Mouse (Mus musculus) right cerebral cortex, postnatal 25 days (tissue): ENCODE results near the gene Acox1.

Experiments
- DNase-seq: peaks from one replicate; pipeline ENCODE4 v3.0.0; 2022

Acox1 gene

DNA sequence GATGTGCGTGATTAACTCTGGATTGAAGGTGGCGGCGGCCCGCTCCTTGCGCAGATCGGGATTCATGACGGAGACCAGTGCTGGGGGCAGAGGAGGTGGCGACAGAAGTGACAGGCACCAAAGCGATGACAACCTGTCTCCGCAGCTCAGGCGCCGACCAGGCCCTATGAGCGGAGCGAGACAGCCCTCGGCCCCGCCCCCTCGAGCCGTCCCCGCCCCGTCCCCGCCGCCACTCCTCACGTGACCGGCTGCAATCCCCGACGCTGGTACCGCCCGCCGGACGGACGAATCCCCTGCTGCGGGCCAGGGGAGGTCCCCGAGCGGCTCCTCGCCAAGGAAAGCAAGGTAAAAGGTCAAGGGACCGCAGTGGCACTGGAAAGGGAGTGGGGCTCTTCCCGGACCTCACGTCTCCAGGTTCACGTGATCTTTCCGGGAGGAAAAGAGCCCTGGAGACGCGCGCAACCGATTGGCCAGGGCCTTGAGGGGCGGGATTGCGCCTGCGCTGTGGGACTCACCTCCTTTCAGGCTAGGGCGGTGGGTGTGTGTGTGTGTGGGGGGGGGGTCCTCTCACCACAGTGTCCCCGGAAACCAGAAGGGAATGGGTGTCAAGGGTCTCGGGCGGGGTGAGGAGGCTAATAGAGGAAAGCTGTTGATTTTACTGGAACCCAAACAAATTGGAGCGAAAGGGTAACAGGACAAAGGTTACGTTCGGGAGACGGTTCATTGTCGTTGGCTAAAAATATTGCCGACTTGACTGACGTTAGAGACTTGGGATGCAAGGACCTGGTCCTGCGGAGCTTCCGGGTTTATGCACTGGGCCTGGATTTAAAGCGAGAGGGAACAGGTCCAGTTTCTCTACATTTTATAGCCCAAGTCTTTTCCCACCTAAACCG is at the start of gene Acox1, which contains the start of gene Ten1:
Gene Acox1, minus strand, starts transcription at position 407 of the 893 bp plus-strand sequence.
Gene Ten1, plus strand, starts transcription at position 217 of the 893 bp plus-strand sequence.
- peak; percentile 97 for DNase-seq

GRCm38 (mm10) chr11:116247502-116248222 is 48.8 kb upstream of the Acox1 start:
- no peak for DNase-seq

- no peak for DNase-seq
Observed at GRCm38 (mm10) chr11:116245616-116246015, 46.8 kb upstream of the Acox1 start.

GRCm38 (mm10) chr11:116244580-116244979 is 45.7 kb upstream of the Acox1 start:
- DNase-seq, result no peak

- DNase-seq, result no peak
Observed at GRCm38 (mm10) chr11:116241744-116242235, 42.9 kb upstream of the Acox1 start.

DNA sequence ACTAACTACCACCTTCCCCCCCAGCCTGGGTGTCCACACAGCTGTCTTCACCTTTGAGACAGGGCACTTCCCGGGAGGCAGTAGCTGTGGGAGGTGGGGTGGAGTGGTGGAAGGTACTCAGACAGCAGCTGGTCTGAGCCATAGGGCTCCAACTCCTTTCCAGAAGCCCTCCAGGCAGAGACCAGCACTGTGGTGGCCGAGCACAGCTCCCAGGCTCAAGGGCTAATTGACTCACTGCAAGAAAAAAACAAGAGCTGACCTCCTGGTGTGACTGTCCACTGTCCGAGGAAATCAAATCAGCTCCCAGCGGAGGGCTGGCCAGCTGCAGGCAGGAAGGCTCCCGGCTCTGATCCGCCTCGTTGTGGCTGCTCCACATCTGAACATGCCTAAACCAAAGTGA is 41.0 kb upstream of the Acox1 start:
- DNase-seq, result no peak

DNA sequence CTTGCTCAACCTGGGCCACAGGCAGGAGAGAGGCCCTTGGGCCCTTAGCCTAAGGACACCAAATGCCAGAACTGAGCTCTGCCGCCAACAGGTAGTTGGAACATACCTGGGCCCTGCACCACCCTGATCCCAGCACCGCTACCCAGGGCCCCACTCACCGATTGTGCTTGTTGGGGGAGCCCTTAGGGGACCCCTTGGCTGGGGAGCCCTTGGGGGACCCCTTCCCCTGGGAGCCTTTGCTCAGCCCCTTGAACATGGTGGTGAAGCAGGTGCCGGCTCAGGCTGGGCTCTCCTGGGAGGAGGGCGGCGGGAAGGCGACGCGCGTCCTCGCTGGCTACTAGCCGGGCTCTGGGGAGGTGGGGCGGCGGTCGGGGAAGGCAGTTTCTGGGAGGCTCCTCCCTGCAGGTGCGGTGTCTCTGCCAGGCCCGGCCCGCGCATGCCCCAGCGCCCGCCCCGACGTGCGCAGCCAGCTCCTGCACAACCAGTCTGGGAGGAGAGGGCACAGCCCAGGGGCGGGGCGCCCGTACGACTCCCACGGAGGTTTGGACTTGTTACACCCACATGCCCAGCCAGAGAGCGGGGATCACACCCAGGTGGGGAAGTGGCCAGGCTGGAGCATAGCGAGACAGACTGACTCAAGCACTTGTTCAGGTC is 39.0 kb upstream of the Acox1 start, which contains the start of gene Evpl:
Gene Evpl, minus strand, starts transcription at position 336 of the 654 bp plus-strand sequence.
- no peak for DNase-seq

DNA sequence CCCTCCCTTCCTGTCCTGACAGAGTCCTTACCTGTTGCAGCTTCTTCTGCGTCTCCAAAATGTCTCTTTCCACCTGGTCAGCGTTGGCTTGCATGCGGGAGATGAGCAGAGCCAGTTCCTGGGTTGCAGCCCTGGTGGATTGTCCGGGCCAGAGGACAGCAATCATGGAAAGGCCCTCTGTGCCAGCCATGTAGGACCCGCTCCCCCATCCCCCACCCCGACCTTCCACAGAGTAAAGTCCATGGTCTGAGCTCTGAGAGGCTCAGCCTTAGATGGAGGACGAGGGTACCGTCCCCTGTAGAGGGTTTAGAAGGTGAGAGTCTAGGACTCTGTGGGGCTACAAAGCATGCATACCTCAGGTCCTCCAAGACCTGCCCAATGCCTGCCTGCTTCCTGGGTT is 36.1 kb upstream of the Acox1 start:
- DNase-seq, result no peak

GRCm38 (mm10) chr11:116232427-116232826 is 33.6 kb upstream of the Acox1 start:
- no peak for DNase-seq

- DNase-seq, result no peak
Observed at GRCm38 (mm10) chr11:116228699-116229098, 29.9 kb upstream of the Acox1 start.

DNA sequence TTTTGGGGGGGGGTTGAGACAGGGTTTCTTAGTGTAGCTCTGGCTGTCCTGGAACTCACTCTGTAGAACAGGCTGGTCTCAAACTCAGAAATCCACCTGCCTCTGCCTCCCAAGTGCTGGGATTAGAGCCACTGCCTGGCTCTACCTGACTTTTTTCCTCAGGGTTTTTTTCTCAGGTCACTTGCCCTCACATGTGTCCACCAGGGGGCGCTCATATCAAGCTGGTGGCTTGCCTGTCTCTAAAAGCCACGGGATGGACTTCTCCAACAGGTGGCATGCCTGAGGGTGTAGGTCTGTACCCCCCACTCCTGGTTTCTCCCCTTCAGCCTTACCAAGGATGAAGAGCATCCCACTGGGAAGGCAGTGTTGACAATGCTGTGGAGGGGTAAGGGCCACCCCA is 27.6 kb upstream of the Acox1 start:
- peak; percentile 38 for DNase-seq

GRCm38 (mm10) chr11:116222740-116223059 is 23.9 kb upstream of the Acox1 start:
- no peak for DNase-seq

DNA sequence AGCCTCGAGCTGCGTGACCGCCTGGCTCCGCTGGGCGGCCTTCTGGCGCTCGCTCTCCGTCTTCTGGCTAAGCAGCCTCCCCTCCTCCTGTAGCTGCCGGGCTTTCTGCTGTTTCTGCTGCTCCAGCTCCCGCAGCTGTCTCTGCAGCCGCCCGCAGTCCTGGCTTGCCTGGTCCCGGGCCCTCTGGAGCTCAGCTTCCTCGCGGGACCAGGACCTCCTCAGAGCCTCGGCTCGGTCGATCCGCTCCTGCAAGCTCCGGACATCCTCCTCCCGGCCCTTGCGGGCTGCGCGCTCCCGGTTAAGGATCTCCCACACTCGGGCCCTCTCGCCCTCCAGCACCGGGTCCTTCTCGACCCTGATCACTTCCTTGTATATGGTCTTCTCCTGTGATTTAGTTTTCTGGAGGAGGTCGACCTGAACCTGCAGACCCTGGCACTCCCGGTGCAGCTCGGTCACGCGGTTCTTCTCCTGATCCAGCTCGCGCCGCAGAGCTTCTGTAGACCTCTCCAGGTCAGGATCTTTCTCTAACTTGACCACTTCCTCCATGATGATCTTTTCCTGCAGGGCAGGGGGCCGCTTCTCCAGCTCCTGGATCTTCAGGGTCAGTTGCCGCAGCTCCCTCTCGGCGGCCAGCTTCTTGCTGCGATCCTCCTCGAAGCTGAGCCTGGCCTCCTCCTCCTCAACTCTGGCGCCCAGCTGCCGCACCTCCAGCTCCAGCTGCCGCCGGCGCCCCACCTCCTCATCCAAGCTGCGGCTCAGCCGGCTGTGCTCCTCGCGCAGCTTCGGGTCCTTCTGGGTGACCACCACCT is 23.3 kb upstream of the Acox1 start:
- DNase-seq, result peak; percentile 26

DNA sequence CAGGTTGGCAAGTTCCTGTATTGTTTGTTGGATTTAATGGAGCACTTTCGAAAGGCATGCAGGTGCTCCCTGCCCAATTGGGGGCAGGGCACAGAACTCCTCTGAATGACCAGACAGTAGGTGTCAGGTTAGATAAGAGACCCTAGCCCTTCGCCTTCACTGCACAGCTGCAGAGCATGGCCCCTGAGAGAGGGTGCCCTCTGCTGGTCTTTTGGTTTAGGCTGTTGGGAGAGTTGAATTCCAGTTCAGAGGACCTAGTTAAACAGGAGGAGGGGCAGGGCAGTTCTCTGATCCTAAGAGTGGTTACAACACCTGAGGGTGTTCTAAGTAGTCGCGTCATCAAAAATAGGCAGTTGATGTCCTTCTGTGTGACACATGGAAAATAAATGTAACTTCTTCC is 21.0 kb upstream of the Acox1 start:
- DNase-seq, result no peak

GRCm38 (mm10) chr11:116218737-116219400 is 20.0 kb upstream of the Acox1 start:
- peak; percentile 65 for DNase-seq

DNA sequence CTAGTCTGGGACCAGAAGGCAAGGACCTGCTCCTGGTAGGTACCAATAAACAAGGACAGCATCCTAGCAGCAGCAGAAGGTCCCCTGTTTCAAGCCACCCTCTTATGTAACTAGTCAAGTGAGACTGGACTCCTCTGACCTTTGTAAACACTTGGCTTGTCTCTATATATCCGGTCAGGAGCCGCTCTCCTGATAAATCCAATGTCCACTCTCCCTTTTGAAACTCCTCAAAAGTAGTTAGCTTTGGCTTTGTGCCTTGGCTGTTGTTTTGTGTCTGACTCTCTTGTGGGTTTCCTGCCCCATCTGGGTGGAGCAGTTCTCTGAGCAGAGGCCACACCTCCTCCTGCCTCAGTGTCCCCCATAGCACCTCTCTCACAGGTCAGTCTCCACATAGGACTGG is 19.4 kb upstream of the Acox1 start:
- DNase-seq, result no peak

GRCm38 (mm10) chr11:116216549-116216948 is 17.7 kb upstream of the Acox1 start:
- no peak for DNase-seq

GRCm38 (mm10) chr11:116215991-116216390 is 17.1 kb upstream of the Acox1 start:
- DNase-seq, result no peak

- DNase-seq, result no peak
Observed at GRCm38 (mm10) chr11:116215181-116215580, 16.3 kb upstream of the Acox1 start.

- DNase-seq, result no peak
Observed at GRCm38 (mm10) chr11:116213877-116214510, 15.1 kb upstream of the Acox1 start.

DNA sequence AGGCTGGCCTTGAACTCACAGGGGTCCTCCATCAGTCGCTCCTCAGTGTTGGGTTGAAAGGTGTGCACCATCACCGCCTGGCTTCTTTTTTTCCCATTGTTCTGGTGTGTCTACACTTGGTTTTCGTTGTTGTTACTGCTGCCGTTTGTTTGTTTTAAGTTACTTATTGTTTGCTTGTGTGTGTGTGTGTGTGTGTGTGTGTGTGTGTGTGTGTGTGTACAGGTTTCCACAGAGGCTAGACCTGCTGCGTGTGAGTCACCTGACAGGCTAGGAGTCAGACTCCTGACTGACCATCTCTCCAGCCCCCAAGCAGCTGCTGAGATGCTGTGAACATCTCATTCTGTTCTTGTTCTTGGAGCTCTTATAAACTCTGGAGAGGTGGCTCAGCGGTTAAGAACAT is 14.0 kb upstream of the Acox1 start:
- no peak for DNase-seq
